Mouse (Mus musculus) left cerebral cortex, postnatal 14 days (tissue): ENCODE data around the gene Bmp2k. TPM values are rescaled to one million over a fixed set of nuclear protein-coding genes. Genes with fewer than 3 reads are reported as not detected.

Experiments used
- DNase-seq, 2 experiments: peaks; one replicate each; pipeline ENCODE4 v3.0.0; 2021 to 2022; ENCODE audit warnings: low spot score in 2 of 2, mixed read lengths in 1 of 2
- intact Hi-C: fragments of 180-260 bp; cut with DNase I; formaldehyde crosslinking; loops from one replicate; pipeline ENCODE4 v1.15.1; 2025
- total RNA-seq, 2 experiments: library from RNA; stranded (reverse); gene quantifications; 2 replicates each; pipeline ENCODE4 v1.2.3; 2021

The Bmp2k gene
- total RNA-seq, 2 experiments from 2014 or later: 12.8 to 13.5 TPM

DNA sequence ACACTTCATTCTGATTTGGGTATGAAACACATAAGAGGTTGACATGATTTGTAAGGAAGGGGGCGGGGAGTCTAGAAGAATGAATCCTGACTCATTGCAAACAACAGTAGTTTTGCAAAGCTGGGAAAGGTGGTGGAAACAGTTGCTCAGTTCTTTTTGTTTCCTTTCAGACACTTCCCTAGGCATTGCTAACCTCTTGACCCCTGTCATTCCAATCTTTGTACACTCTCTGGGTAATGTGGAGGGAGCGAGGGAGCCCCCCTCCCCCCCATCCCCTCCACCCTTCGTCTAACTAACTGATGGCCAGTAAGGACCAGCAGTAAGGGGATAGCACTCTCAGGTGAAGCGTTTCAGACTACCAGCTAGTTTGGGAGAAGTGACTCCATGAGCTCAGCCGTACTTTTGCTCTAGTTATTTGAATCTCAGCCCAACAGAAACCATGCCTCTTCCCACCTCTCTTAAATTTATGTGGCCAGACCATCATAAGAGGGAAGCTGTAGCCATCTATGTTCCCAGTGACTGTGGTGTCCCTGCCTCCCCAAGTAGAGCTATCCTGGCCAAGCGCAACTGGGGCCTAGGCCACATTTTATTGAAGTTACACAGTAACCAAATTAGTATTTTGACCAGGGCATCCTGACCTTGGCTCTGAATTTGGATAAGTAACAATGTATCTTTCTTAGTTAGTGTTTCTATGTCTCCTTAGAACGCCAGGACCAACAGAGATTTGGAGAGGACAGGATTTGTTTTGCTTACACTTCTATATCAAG is 27.6 kb upstream of the Bmp2k start:
- DNase-seq: no peak
- intact Hi-C loops: no loop called here

DNA sequence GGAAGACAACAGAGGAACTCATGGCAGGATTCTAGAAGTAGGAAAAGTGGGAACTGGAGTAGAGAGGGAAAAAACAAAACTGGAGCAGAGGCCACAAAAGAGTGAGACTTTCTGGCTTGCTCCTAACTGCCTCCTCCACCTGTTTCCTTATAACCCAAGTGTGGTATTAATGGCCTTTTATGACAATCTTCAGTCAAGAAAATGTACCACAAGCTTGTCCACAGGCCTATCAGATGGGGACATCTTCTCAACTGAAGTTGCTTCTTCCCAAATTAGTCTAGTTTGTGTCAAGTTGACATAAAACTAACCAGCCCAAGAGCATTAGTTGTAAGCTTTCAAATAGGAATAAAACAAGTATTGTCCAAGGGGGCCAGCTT is 27.0 kb upstream of the Bmp2k start:
- no peak for DNase-seq
- intact Hi-C loops: no loop called here

DNA sequence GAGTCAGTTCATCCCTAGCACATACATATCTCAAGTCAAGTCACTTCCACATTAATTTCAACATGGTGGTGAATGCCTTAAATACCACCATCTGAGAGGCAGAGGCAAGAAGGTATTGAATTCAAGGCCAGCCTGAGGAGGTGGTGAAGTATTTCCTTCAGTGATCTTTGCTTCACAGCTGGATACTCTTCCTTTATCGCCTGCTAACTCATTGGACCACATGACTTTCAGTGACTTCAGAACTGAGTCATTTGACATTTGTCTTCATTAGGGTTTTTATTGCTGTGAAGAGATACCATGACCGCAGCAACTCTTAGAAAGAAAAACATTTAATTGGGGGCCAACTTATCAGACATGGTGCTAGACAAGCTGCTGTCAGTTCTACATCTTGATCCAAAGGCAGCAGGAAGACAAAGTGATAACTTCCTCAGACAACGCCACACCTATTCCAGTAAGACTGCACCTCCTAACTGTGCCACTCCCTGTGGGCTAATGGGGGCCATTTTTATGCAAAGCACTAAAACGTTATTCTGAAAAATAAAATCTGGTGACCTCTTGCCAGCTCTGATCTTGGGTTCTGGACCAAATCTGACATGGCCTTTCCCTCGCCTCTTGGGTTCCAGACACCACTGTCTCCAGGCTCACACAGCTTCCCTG is 24.9 kb upstream of the Bmp2k start:
- intact Hi-C loops: no loop called here
- DNase-seq: no peak

DNA sequence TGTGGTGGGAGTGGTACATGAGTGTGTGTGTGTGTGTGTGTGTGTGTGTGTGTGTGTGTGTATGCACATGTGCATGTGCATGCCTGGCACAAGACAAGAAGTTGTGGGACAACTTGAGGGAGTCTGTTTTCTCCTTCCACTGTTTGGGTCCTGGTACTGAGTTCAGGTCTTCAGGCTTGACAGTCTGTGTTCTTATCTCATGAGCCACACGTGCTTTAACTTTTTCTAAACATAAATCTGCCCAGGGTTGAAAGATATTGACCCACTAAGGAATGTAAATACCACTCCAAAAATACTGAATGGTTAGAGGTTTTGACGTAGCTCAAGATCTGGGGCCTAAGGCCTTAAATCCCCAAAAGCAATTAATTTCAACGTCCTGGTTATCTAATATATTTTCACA is 23.8 kb upstream of the Bmp2k start:
- intact Hi-C loops: no loop called here
- DNase-seq: no peak

DNA sequence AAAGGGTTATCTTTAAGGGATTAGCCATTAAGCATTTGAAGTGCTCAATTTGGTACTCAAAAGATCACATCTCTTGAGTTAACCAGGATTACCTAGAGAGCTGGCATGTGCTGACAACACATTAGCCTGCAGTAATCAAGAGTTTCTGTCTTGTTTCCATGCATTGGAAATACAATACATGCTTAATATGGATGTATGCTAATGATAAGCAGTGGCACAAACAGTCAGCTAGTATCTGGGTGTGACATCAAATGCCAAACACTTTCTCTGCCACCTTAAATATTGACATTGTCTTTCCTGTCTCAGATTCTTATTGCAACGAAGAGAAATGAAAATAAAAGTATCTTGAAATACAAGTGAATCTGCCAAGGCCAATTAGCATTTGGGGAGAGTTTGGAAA is 22.8 kb upstream of the Bmp2k start:
- no peak for DNase-seq
- intact Hi-C loops: no loop called here

DNA sequence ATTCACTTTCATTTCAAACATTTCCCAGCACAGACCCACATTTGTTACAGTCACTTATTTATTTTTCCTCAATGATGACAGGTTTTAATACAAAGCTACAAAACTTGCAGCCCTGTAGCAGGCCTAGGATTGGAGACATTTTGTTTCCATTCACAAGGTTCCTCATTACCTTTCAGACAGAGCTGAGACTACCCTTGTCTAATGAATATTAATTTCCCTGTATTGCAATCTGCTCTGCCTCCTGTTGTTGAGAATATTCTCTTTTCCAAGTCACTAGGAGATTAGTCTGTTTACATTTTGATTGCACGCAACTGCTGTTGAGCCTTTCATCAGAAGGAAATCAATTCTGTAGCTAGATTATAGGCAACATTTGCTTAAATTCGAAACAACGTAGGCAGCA is 22.4 kb upstream of the Bmp2k start:
- intact Hi-C loops: no loop called here
- DNase-seq: no peak

DNA sequence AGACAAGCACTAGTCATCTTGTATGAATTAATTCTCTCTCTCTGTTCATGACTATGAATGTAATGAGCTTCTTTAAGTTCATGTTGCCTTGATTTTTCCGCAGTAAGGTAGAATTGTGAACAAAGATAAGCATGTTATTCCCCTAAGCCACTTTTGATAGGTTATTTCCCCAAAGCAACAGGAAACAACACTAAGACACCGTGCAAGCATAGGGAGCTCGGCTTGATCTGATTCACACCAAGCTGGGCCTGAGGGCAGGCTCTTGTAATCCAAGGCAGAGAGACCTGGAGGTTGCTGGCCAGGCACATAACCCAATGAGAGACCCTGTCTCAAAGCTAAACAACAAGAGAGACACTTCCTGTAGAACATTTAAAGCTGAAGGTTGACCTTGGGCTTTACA is 21.3 kb upstream of the Bmp2k start:
- intact Hi-C loops: no loop called here

DNA sequence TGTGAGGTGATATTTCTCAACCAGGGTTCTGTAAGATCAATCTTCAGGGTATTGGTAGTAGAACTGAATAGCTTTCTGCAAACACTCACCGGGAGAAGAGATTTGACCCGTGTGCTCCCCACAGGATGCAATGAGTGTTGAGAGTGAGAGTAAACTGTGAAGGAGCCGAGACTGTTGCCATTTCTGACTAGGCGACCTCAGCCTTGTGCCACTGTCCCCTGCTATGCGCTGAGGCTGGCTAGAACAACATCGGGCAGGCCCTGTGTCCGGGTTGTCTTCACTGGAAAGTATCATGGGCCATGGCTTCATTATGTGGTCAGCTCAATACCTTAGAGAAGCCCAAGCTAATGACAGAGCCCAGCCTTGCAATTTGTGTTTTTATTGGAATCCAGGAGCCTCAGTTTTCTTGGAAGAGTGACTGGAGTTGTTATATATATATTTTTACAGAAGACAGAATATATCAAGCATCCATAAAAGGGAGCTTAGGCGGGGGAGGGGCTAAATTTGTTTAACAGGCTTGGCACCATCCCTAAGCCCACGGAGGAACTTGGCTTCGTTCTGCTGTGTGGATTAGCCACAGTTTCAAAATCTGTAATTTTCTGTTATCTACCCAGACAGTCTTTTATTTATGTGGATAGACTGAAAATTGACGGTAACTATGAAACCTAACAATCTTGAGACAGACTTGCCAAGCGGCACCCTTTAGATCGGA is 18.0 kb upstream of the Bmp2k start:
- intact Hi-C loops: no loop called here
- peak; percentile 47 to 49 for DNase-seq

More for the DNA sequence above, 21.3 kb upstream of the Bmp2k start:
- no peak for DNase-seq

DNA sequence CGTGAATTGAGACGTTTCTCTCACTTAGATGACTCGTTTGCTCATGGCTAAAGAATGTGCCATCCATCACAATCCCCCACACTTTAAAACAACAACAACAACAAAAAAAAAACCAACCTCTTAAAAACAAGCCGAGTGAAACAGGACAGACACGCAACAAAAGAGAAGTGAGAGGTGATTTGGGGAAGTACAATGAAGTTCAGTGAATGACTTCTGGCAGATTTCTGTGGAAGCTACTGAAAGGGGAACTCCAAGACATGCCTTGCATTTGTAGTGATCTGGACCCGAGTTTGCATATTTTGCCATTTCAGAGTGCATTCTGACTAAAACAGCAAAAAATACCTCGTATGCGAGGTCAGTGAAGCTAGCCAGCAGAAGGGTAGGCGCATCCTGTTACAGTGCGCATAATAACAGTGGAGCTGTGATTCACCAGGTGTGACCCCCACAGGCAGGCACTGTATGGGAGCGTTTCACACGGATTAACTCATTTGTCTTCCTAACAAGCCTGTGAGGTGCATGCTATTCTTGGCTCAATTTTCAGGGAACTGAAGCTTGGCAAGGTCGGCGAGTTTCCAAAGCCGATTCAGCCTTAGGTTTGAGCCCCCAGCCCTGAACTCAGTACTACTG is 17.4 kb upstream of the Bmp2k start:
- peak in 1 of 2 experiments; percentile 34 for DNase-seq
- intact Hi-C loops: no loop called here

DNA sequence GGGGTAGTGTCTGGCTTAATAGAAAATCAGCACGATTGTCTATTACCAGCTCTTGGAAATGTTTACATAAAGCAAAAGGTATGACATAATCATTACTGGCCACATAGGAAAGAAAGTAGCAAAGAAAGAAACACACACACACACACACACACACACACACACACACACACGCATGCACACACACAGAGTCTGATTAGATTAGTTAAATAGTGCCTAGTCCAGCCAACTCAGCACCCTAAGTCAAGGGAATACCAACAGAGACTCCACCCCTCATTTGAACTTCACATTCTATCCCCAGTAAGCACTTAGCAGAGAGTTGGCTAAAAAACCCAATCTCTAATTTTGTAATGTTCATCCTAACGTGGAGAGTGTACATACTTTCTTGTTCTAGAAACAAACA is 15.5 kb upstream of the Bmp2k start:
- no peak for DNase-seq
- intact Hi-C loops: no loop called here

DNA sequence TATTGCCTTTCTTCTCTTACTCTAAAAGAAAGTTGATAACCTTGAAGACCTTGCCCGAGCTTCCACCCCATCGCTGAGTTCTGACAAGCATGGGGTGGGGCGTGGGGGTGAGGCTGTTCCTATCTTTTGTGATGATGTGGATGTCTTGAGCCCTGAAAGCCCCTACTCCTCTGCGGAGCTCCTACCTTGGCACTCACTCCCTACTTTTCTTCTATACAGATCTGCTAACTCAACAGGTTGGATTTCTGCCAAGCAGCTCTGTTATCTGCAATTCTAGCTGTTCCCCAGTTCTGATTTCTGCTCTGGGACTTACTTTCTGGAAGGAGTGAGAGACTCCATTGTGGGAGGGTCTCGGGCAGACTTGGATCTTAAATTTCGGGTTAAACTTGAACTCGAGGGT is 14.3 kb upstream of the Bmp2k start:
- no peak for DNase-seq
- intact Hi-C loops: no loop called here

DNA sequence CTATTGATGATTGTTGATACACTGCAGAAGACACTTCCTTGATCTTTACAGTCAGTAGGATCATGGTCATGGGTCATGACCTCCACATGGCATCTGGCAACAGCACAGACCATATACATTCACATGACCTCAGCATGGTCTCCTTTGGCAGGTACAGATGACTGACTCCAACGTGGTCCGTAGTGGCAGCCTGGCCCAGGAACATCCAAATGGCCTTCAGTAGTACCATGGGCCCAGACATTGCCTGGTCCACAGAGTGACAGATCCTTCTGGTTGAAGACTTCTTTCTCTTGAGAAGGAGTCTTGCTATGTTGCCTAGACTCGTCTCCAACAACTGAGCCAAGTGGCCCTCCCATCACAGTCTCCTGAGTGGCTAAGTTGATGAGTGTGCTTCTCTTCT is 10.6 kb upstream of the Bmp2k start:
- no peak for DNase-seq
- intact Hi-C loops: no loop called here

DNA sequence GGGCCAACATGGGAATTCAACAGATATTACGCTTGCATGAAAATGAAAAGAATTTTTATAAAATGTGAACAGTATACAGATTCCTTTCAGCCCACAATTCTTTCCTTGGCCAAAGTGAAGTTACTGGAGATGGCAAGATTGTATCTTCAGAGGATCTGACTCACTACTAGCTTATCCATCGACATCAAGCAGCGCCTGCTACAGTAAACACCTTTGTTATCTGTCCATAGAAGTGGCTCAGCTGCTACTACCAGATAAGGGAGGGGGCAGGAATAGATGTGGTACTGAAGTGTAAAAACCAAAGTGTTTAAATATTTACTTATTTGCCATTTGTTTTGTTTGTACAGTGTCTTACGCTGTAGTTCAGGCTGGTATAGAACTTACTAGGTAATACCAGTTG is 8.6 kb upstream of the Bmp2k start:
- DNase-seq: no peak
- intact Hi-C loops: no loop called here

DNA sequence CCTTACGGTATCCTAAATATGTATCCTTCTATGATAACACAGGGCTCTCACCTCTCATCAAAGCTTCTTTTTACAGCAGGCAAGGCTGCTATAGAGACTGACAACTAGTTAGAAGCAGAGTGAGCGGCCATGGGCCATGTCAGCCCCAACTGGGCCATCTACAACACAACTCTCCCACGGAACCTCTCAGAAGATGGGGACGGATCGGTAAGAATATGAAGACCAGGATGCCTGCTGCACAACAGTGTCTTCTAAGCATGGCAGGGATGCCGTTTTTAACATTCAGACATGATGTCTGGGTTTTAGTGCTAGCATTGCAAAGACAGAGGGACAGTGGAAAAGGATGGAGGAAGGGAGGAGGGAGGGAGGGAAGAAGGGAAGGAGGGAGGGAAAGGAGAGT is 6.3 kb upstream of the Bmp2k start:
- DNase-seq: no peak
- intact Hi-C loops: no loop called here

DNA sequence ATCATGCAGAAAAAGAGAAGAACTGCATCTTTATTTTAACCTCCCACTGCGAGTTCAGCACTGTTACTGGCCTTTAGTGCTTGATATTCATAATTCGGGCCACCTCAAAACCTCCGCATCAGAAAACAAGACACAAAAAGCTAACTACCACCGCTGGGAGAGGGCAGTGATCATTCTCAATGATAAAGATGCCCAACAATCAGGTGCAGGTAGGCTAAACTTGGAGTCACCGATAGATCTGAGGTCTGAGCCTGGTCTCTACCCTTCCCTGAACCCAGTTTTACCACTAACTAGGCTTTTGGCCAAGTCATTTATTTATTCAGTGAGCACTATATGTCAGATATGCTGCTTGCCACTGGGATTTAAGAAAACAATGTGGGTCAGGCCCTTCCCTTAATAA is 4.8 kb upstream of the Bmp2k start:
- intact Hi-C loops: no loop called here
- no peak for DNase-seq

DNA sequence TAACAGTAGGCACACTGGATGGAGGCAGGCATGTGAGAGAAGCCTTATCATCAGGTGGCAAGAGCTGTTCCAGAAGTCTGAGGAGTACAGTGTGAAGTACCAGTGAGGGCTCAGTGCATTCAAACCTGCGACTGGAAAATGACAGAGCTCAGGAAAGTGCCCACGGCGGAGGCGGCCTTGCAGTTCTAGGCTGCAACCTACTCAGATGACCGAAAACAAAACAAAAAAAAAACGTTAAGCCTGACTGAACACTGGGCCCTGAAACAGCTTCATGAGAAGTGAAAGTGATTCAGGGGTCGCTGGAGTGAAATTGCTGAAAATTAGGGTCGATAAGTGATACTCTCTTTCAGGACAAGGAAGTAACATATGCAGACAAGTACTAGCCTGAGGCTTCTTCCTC is 4.4 kb upstream of the Bmp2k start:
- intact Hi-C loops: no loop called here
- no peak for DNase-seq

DNA sequence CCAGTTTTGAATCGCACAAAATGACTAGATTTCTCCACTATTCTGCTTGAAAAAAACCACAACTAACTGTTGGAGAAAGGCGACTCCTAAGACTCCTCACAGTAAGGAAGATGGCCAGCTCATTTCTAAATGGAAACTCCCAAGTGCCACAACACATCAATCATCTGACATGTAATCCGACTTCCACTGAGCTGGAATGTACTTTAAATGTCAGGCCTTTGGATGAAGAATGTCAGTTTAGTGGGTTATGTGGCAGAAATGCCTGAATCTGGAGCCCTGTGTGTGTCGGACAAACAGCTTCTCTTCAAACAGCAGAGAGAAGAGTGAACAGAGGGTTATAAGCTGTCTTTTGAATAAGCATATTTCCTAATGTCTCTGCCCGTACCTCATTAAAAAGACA is 1.7 kb upstream of the Bmp2k start:
- intact Hi-C loops: no loop called here
- DNase-seq: no peak

DNA sequence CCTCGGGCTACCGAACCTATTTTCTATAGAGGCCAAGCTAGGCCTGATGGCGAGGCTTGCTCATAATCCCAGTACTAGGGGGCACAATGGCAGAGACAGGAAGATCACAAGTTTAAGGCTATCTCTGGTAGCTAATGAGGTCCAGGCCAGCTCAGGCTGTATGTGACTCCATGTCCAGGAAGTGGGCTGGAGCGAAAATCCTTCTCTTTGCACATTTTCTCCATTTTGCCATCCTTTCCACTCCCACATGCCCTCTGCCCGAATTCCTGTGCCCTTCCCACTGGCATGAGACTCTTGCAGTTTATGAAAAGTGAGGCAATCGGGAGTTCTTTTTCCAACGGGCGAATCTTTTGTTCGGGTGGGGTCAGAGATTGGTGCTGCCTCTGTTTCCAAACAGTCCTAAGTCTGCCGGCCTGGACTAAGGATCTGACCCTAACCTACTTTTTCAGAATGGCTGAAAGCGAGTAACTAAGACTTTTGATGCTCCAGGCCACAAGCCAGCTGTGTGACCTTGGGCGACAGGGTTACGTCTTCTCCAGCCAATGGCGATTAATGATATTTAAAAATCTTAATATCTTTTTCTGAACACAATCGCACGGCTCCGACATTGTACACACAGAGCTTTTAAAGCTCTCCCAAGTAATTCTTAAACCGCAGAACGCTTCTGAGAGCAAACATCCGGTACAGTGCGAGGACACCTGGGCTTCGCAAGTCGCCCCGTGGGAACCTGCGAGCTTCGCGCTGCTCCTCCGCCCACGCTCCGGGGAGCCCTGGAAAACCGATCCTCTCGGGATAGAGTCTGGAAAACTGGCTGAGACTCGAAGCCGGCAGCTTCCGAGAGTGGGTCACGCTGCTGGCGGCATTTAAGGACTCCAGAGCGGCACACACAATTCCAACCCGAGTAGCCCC is 834 bp upstream of the Bmp2k start:
- no peak for DNase-seq
- intact Hi-C loops: no loop called here

DNA sequence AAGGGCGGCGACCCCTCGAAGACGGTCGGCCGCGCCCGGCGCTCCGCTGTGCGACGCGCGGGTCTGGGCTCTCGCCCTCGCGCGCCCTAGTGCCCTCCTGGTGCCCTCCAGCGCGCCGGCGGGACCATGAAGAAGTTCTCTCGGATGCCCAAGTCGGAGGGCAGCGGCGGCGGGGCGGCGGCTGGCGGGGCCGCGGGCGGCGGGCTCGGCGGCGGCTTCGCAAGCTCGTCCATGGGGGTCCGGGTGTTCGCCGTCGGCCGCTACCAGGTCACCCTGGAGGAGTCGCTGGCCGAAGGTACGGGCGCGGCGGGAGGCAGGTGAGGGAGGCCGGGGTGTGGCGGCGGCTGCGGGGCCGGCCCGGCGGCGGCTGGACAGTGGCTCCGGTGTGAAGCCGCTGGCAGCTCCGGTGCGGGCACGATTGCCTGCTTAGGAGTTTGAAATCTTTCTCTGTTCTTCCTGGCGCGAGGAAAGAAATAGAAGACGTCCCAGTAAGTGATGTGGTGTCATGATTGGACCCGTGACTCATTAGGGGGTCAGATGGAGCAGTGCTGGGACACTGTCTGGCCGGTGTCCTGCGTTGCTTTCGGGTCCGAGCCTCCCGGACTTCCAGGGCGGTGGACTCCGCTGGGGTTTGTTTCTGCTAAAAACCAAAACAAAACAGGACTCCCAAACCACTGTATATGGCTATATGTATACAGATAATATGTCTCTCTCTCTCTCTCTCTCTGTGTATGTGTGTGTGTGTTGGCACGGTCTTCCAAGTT is 495 bp downstream of the Bmp2k start:
- intact Hi-C loops: no loop called here
- DNase-seq: no peak
